Mouse (Mus musculus): ENCODE results near the gene Rps29.

- TF ChIP-seq CTCF (IDR thresholded peaks at IDR 0.05; ENCODE audit: low read depth, low read length) (no peak), GATA1 (IDR thresholded peaks at IDR 0.05; ENCODE audit: borderline replicate concordance, low read length) (no peak), POLR2AphosphoS5 (IDR thresholded peaks at IDR 0.05; ENCODE audit: insufficient replicate concordance, low read depth, low read length) (0 out of 2 replicates have a peak, but pooled peaks have one; percentile 38), TAL1 (conservative IDR thresholded peaks at IDR 0.05; ENCODE audit: low read depth, low read length) (no peak)
Observed at GRCm38 (mm10) chr12:69156436-69156835, 2.5 kb downstream of the Rps29 start.

All from G1E (cell line).